ENCODE assay signal across 25 mouse cellular contexts in the genomic region with DNA sequence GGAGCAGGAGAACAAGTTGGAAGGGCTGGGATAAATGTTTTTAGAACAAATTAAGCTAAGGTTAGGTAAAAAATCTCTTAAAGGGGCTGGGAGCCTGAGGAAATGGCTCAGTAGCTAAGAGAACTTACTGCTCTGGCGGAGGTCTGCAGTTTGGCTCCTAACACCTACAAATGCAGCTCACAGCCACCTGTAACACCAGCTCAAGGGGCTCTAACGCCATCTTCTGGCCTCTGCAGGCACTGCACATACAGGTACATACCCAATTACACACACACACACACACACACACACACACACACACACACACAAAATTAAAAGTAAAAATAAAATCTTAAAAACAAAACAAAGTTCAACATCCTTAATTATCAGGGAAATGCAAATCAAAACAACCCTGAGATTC. TPM values are rescaled to one million over a fixed set of nuclear protein-coding genes. Genes with fewer than 3 reads are reported as not detected.
DNase-seq lines count a peak whose midpoint lies in the region; ATAC-seq and TF ChIP-seq lines count a peak whose summit lies in the region.
"Had no signal": no experiment of that assay in that cellular context is flagged by ENCODE, and none has a peak within 500 bp of the region (broad histone marks: within the 10 kb centered on the region; RNA-seq: fewer than 3 reads in every experiment).

No protein-coding gene starts in this region.

- no peak for TF ChIP-seq EP300 in liver, postnatal 0 days (IDR thresholded peaks at IDR 0.05; ENCODE audit: low read depth)

- no peaks in the 10 kb centered on the region for H3K27me3 ChIP-seq in liver, postnatal 0 days (ENCODE audit: insufficient read depth, low read length)
- H3K27me3 ChIP-seq in liver, embryonic 12.5 days (replicated peaks), result 0 out of 2 replicates have a peak, but pooled peaks cover 4% of the 10 kb centered on the region
- H3K27me3 ChIP-seq: embryonic facial prominence, embryonic 12.5 days; hindbrain, embryonic 13.5 days; lung, embryonic 15.5 days had no signal

- no peak overlapping the region for H3K4me3 ChIP-seq in liver, postnatal 0 days (ENCODE audit: low read depth, low read length)
- no peak overlapping the region for H3K4me3 ChIP-seq in liver, embryonic 12.5 days
- H3K4me3 ChIP-seq: embryonic facial prominence, embryonic 12.5 days; hindbrain, embryonic 13.5 days; liver, embryonic 15.5 days; lung, embryonic 15.5 days had no signal

- no peaks in the 10 kb centered on the region for H3K36me3 ChIP-seq in liver, postnatal 0 days (replicated peaks; ENCODE audit: insufficient read depth, low read length)
- H3K36me3 ChIP-seq in liver, embryonic 12.5 days, result no peaks in the 10 kb centered on the region
- H3K36me3 ChIP-seq: embryonic facial prominence, embryonic 12.5 days; hindbrain, embryonic 13.5 days; liver, embryonic 15.5 days; lung, embryonic 15.5 days had no signal

- peak; percentile 20; the same call in 1 of the 2 replicates for TF ChIP-seq CTCF in liver, postnatal 0 days (IDR thresholded peaks at IDR 0.05; ENCODE audit: low read depth)

- ATAC-seq in liver, postnatal 0 days, result no peak
- no peak for ATAC-seq in liver, embryonic 12.5 days
- ATAC-seq: forebrain, embryonic 14.5 days; intestine, postnatal 0 days; midbrain, embryonic 16.5 days had no signal

- 47% methylated on average over 2 of the region's 2 CpGs for WGBS in liver, postnatal 0 days (ENCODE audit: insufficient replicate concordance)
- 44% methylated on average over 2 of the region's 2 CpGs for WGBS in liver, embryonic 12.5 days (ENCODE audit: insufficient replicate concordance)

- no peak overlapping the region for H3K9ac ChIP-seq in liver, postnatal 0 days (replicated peaks)
- no peak overlapping the region for H3K9ac ChIP-seq in liver, embryonic 12.5 days
- H3K9ac ChIP-seq: embryonic facial prominence, embryonic 12.5 days; hindbrain, embryonic 13.5 days; liver, embryonic 15.5 days; lung, embryonic 15.5 days had no signal

- H3K4me2 ChIP-seq in liver, postnatal 0 days (ENCODE audit: low read depth, low read length), result no peak overlapping the region
- no peak overlapping the region for H3K4me2 ChIP-seq in liver, embryonic 12.5 days
- H3K4me2 ChIP-seq: embryonic facial prominence, embryonic 12.5 days; heart, embryonic 11.5 days; hindbrain, embryonic 13.5 days; liver, embryonic 15.5 days; lung, embryonic 15.5 days; midbrain, embryonic 11.5 days had no signal

- H3K27ac ChIP-seq in liver, postnatal 0 days (ENCODE audit: low read depth), result no peak overlapping the region
- no peak overlapping the region for H3K27ac ChIP-seq in liver, embryonic 12.5 days
- H3K27ac ChIP-seq: embryonic facial prominence, embryonic 12.5 days; hindbrain, embryonic 13.5 days; liver, embryonic 15.5 days; lung, embryonic 15.5 days had no signal

- no peak for DNase-seq in liver, postnatal 0 days
- DNase-seq in ES-CJ7 (ENCODE audit: low read depth, low spot score) (peak; percentile 40), ZHBTc4 (ENCODE audit: low read depth, low spot score) (peak; percentile 60)
- no peak for DNase-seq in layer of hippocampus, adult 9-11 months
- DNase-seq in thymus, postnatal 14 days, result no peak
- DNase-seq: adrenal gland, postnatal 14 days; B cell, adult 2 months; cerebellum, adult 11-12 months; cerebellum, adult 9-11 months; embryo, embryonic 11 days; gastrocnemius, postnatal 25 days; heart, adult 18-20 months; heart, postnatal 36 days; kidney, postnatal 25 days; right cerebral cortex, postnatal 25 days had no signal

- no peaks in the 10 kb centered on the region for H3K9me3 ChIP-seq in liver, postnatal 0 days (ENCODE audit: low read length)
- no peaks in the 10 kb centered on the region for H3K9me3 ChIP-seq in liver, embryonic 12.5 days (replicated peaks)
- H3K9me3 ChIP-seq: hindbrain, embryonic 13.5 days; liver, embryonic 15.5 days; lung, embryonic 15.5 days had no signal

- H3K4me1 ChIP-seq in liver, postnatal 0 days (ENCODE audit: insufficient read depth), result 0 out of 2 replicates have a peak, but pooled peaks cover 2% of the 10 kb centered on the region
- H3K4me1 ChIP-seq in liver, embryonic 12.5 days, result 0 out of 2 replicates have a peak, but pooled peaks cover 5% of the 10 kb centered on the region
- H3K4me1 ChIP-seq: hindbrain, embryonic 13.5 days; lung, embryonic 15.5 days had no signal

RNA-seq across cellular contexts. Expression of a gene that starts 46.9 kb away (rescaled TPM):
- 2.9 and 3.5 TPM in 2 replicates for polyA plus RNA-seq in liver, postnatal 0 days (2015; fragmentation: Nextera tagmentation; extraction: Ambion mirVana)
- 0.55 and 0.81 TPM in 2 replicates for polyA plus RNA-seq in liver, embryonic 12.5 days (2016; fragmentation: Nextera tagmentation; extraction: Ambion mirVana)

Comparison
In these comparisons a context has a peak if more than half of its experiments do, and no peak if none do; other contexts are left out.
1. DNase-seq: peak in ES-CJ7 (single experiment) and ZHBTc4 (single experiment); none in liver, postnatal 0 days (single experiment), layer of hippocampus, adult 9-11 months (single experiment) and thymus, postnatal 14 days (single experiment).